Mouse (Mus musculus): ENCODE measurements at regions not wholly inside any gene's neighbourhood (a gene's known extent, or its start where the extent isn't known, plus 50 kb on each side); places are given as distances from the start of the nearest gene placed in this dataset.

- Histone ChIP-seq H3K27ac (replicated peaks; ENCODE audit: low read depth, low read length) (no peak overlapping the region), H3K27me3 (ENCODE audit: control insufficient read depth, insufficient read depth, low read length) (no peaks in the 10 kb centered on the region), H3K4me1 (ENCODE audit: control insufficient read depth, insufficient read depth, low read length) (no peaks in the 10 kb centered on the region), H3K36me3 (ENCODE audit: control insufficient read depth, insufficient read depth, low read length) (no peaks in the 10 kb centered on the region), H3K9ac (ENCODE audit: low read length) (no peak overlapping the region), H3K4me2 (ENCODE audit: low read depth, severe bottlenecking) (no peak overlapping the region), H3K9me3 (ENCODE audit: control insufficient read depth, low read length) (no peaks in the 10 kb centered on the region), H3K4me3 (ENCODE audit: low read depth, low read length) (no peak overlapping the region)
- DNase-seq (ENCODE audit: low spot score) (no peak), ATAC-seq (ENCODE audit: insufficient number of reproducible peaks, low FRiP score, low TSS enrichment, low read depth) (no peak)
- WGBS = 72% methylated on average over 9 of the region's 9 CpGs
Observed at GRCm38 (mm10) chr4:94073178-94073870, 483.0 kb upstream of the Gm10306 start.

- H3K4me3 ChIP-seq (ENCODE audit: low read depth, low read length) = no peak overlapping the region
- no peak for DNase-seq (ENCODE audit: low spot score)
- 65% methylated on average over 3 of the region's 3 CpGs for WGBS
- H3K9me3 ChIP-seq (ENCODE audit: control insufficient read depth, low read length) = no peaks in the 10 kb centered on the region
- no peaks in the 10 kb centered on the region for H3K4me1 ChIP-seq (ENCODE audit: control insufficient read depth, insufficient read depth, low read length)
- no peaks in the 10 kb centered on the region for H3K36me3 ChIP-seq (ENCODE audit: control insufficient read depth, insufficient read depth, low read length)
- no peaks in the 10 kb centered on the region for H3K27me3 ChIP-seq (ENCODE audit: control insufficient read depth, insufficient read depth, low read length)
- H3K9ac ChIP-seq (ENCODE audit: low read length) = no peak overlapping the region
- no peak for ATAC-seq (ENCODE audit: insufficient number of reproducible peaks, low FRiP score, low TSS enrichment, low read depth)
- H3K4me2 ChIP-seq (ENCODE audit: low read depth, severe bottlenecking) = no peak overlapping the region
- no peak overlapping the region for H3K27ac ChIP-seq (replicated peaks; ENCODE audit: low read depth, low read length)
Observed at GRCm38 (mm10) chr4:94082839-94083238, 473.5 kb upstream of the Gm10306 start.

- DNase-seq (ENCODE audit: low spot score) = no peak
- WGBS = 87% methylated on average over 5 of the region's 5 CpGs
- no peak overlapping the region for H3K4me3 ChIP-seq (ENCODE audit: low read depth, low read length)
- ATAC-seq (ENCODE audit: insufficient number of reproducible peaks, low FRiP score, low TSS enrichment, low read depth) = no peak
- no peaks in the 10 kb centered on the region for H3K4me1 ChIP-seq (ENCODE audit: control insufficient read depth, insufficient read depth, low read length)
- H3K9me3 ChIP-seq (ENCODE audit: control insufficient read depth, low read length) = no peaks in the 10 kb centered on the region
- H3K9ac ChIP-seq (ENCODE audit: low read length) = no peak overlapping the region
- H3K27ac ChIP-seq (replicated peaks; ENCODE audit: low read depth, low read length) = no peak overlapping the region
- H3K36me3 ChIP-seq (ENCODE audit: control insufficient read depth, insufficient read depth, low read length) = no peaks in the 10 kb centered on the region
- H3K4me2 ChIP-seq (ENCODE audit: low read depth, severe bottlenecking) = no peak overlapping the region
- no peaks in the 10 kb centered on the region for H3K27me3 ChIP-seq (ENCODE audit: control insufficient read depth, insufficient read depth, low read length)
Observed at GRCm38 (mm10) chr4:94094379-94094778, 462.0 kb upstream of the Gm10306 start.

- 84% methylated on average over 4 of the region's 4 CpGs for WGBS
- H3K9me3 ChIP-seq (ENCODE audit: control insufficient read depth, low read length) = no peaks in the 10 kb centered on the region
Observed at GRCm38 (mm10) chr4:94106941-94107340, 449.4 kb upstream of the Gm10306 start.

GRCm38 (mm10) chr4:94116881-94117280 lies 439.5 kb upstream of the Gm10306 start:
- no peak overlapping the region for H3K4me2 ChIP-seq (ENCODE audit: low read depth, severe bottlenecking)
- WGBS = 88% methylated on average over 3 of the region's 3 CpGs
- H3K36me3 ChIP-seq (ENCODE audit: control insufficient read depth, insufficient read depth, low read length) = no peaks in the 10 kb centered on the region
- ATAC-seq (ENCODE audit: insufficient number of reproducible peaks, low FRiP score, low TSS enrichment, low read depth) = no peak
- H3K27ac ChIP-seq (replicated peaks; ENCODE audit: low read depth, low read length) = no peak overlapping the region
- no peak for DNase-seq (ENCODE audit: low spot score)
- no peak overlapping the region for H3K9ac ChIP-seq (ENCODE audit: low read length)
- H3K9me3 ChIP-seq (ENCODE audit: control insufficient read depth, low read length) = no peaks in the 10 kb centered on the region
- H3K4me1 ChIP-seq (ENCODE audit: control insufficient read depth, insufficient read depth, low read length) = no peaks in the 10 kb centered on the region
- no peaks in the 10 kb centered on the region for H3K27me3 ChIP-seq (ENCODE audit: control insufficient read depth, insufficient read depth, low read length)
- no peak overlapping the region for H3K4me3 ChIP-seq (ENCODE audit: low read depth, low read length)

More at GRCm38 (mm10) chr4:94106941-94107340, 449.4 kb upstream of the Gm10306 start:
- no peak overlapping the region for H3K27ac ChIP-seq (replicated peaks; ENCODE audit: low read depth, low read length)
- ATAC-seq (ENCODE audit: insufficient number of reproducible peaks, low FRiP score, low TSS enrichment, low read depth) = no peak
- H3K9ac ChIP-seq (ENCODE audit: low read length) = no peak overlapping the region
- DNase-seq (ENCODE audit: low spot score) = no peak
- no peaks in the 10 kb centered on the region for H3K27me3 ChIP-seq (ENCODE audit: control insufficient read depth, insufficient read depth, low read length)
- no peaks in the 10 kb centered on the region for H3K36me3 ChIP-seq (ENCODE audit: control insufficient read depth, insufficient read depth, low read length)
- H3K4me3 ChIP-seq (ENCODE audit: low read depth, low read length) = no peak overlapping the region
- H3K4me2 ChIP-seq (ENCODE audit: low read depth, severe bottlenecking) = no peak overlapping the region
- no peaks in the 10 kb centered on the region for H3K4me1 ChIP-seq (ENCODE audit: control insufficient read depth, insufficient read depth, low read length)

GRCm38 (mm10) chr4:94124177-94124576 lies 432.2 kb upstream of the Gm10306 start:
- Histone ChIP-seq H3K4me2 (ENCODE audit: low read depth, severe bottlenecking) (no peak overlapping the region), H3K27ac (replicated peaks; ENCODE audit: low read depth, low read length) (no peak overlapping the region), H3K4me1 (ENCODE audit: control insufficient read depth, insufficient read depth, low read length) (no peaks in the 10 kb centered on the region), H3K9me3 (ENCODE audit: control insufficient read depth, low read length) (no peaks in the 10 kb centered on the region), H3K9ac (ENCODE audit: low read length) (no peak overlapping the region), H3K4me3 (ENCODE audit: low read depth, low read length) (no peak overlapping the region), H3K27me3 (ENCODE audit: control insufficient read depth, insufficient read depth, low read length) (no peaks in the 10 kb centered on the region), H3K36me3 (ENCODE audit: control insufficient read depth, insufficient read depth, low read length) (no peaks in the 10 kb centered on the region)
- DNase-seq (ENCODE audit: low spot score) (peak; percentile 23), ATAC-seq (ENCODE audit: insufficient number of reproducible peaks, low FRiP score, low TSS enrichment, low read depth) (no peak)
- WGBS = 74% methylated on average over 14 of the region's 14 CpGs

GRCm38 (mm10) chr4:94137921-94138320 lies 418.4 kb upstream of the Gm10306 start:
- DNase-seq (ENCODE audit: low spot score) = no peak
- H3K4me2 ChIP-seq (ENCODE audit: low read depth, severe bottlenecking) = no peak overlapping the region
- no peak overlapping the region for H3K27ac ChIP-seq (replicated peaks; ENCODE audit: low read depth, low read length)
- no peak overlapping the region for H3K9ac ChIP-seq (ENCODE audit: low read length)
- no peak for ATAC-seq (ENCODE audit: insufficient number of reproducible peaks, low FRiP score, low TSS enrichment, low read depth)
- no peaks in the 10 kb centered on the region for H3K4me1 ChIP-seq (ENCODE audit: control insufficient read depth, insufficient read depth, low read length)
- no peaks in the 10 kb centered on the region for H3K9me3 ChIP-seq (ENCODE audit: control insufficient read depth, low read length)
- no peaks in the 10 kb centered on the region for H3K27me3 ChIP-seq (ENCODE audit: control insufficient read depth, insufficient read depth, low read length)
- 83% methylated on average over 2 of the region's 2 CpGs for WGBS
- no peak overlapping the region for H3K4me3 ChIP-seq (ENCODE audit: low read depth, low read length)
- H3K36me3 ChIP-seq (ENCODE audit: control insufficient read depth, insufficient read depth, low read length) = no peaks in the 10 kb centered on the region

DNA sequence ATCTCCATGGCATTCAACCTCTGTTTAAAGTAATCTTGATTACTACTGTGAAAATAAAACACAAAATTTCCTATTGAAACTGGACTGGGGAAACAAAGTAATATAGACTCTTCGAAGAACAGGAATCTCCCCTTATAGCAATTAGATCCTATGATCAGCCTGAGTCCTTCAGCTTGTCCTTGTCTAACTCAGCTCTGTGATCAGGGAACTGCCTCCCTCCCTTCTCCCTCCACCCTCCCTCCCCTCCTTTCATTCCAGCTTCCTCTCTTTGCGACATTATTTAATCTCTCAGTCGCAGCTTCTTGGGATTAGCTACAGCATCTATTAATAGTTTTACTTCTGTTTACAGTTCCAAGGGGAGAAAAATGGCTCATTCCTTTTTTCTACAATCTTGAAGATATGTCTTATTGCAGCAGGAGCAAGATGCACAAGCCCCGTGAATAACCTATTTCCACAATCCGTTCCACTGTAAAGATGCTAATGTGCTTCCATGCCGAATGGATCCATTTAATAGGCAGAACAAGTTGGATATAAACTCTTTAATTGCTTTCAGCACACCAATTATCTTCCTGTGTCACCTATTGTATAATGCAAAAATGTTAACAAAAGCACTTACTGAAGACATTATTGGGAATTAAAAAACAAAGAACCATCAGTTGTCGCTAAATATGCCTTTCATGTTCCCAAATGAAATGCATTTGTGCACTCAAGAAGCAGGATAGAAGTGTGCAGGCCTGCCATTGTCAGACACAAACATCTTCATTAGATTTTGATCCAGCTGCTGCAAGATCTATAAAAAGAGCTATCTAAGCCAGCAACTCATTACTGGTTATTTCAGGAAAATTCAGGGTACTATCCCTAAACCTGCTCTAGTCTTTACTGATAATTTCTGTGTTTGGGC lies 411.2 kb upstream of the Gm10306 start:
- Histone ChIP-seq H3K9ac (ENCODE audit: low read length) (no peak overlapping the region), H3K36me3 (ENCODE audit: control insufficient read depth, insufficient read depth, low read length) (no peaks in the 10 kb centered on the region), H3K4me3 (ENCODE audit: low read depth, low read length) (no peak overlapping the region), H3K9me3 (ENCODE audit: control insufficient read depth, low read length) (no peaks in the 10 kb centered on the region), H3K27me3 (ENCODE audit: control insufficient read depth, insufficient read depth, low read length) (no peaks in the 10 kb centered on the region), H3K4me2 (ENCODE audit: low read depth, severe bottlenecking) (no peak overlapping the region), H3K4me1 (ENCODE audit: control insufficient read depth, insufficient read depth, low read length) (no peaks in the 10 kb centered on the region), H3K27ac (replicated peaks; ENCODE audit: low read depth, low read length) (no peak overlapping the region)
- ATAC-seq (ENCODE audit: insufficient number of reproducible peaks, low FRiP score, low TSS enrichment, low read depth) = no peak
- no peak for DNase-seq (ENCODE audit: low spot score)
- 79% methylated on average over 7 of the region's 7 CpGs for WGBS

Measured in limb, embryonic 11.5 days (tissue).